Mouse (Mus musculus) embryonic fibroblast, embryonic 13.5 days (primary cell): ENCODE results near the gene Afg1l.

Source experiments
- CTCF ChIP-seq: IDR thresholded peaks from 2 replicates; pipeline ENCODE4 v1.5.1; 2011; ENCODE audit warnings: mild to moderate bottlenecking, control low read depth, low read length, moderate library complexity, borderline replicate concordance; ENCODE audit not compliant: insufficient read depth
- POLR2A ChIP-seq: IDR thresholded peaks from 2 replicates; pipeline ENCODE4 v1.6.1; 2011; ENCODE audit warnings: low read depth, mild to moderate bottlenecking, control low read depth, low read length, moderate library complexity

DNA sequence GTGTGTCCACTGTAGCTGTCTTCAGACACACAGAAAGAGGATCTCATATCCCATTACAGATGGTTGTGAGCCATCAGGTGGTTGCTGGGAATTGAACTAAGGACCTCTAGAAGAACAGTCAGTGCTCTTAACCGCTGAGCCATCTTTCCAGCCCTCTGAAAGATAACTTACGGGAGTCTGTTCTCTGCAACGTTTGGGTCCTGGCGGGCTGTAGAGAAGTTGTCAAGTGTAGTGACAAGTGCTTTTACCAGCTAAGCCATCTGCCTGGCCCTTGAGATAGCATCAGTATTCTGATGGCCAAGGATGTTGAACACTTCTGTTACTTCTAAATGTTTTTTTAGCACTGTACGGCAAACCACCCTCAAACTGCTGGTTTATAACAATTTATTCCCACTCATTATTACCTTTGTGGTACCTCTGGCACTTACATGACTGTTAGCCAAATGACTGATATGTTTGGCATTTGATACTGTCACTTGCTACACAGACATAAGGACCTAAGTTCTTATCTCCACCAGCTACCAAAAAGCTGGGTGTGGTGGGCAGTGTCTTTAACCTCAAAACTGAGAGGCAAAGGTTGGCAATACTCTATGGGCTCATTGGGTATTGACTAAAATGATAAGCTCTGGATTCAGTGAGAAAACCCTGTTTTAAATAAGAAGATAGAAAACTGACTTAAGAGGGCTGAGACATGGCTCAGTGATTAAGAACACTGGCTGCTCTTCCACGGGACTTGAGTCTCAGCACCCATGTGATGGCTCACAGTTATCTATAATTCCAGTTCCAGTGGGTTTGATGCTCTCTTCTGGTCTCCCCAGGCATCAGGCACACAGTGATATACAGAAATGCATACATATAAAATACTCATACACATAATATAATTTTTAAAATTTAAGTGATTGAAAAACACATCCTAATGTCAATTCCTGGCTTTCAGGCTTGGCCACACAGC, 33.1 kb upstream of the Afg1l start:
- TF ChIP-seq CTCF (no peak), POLR2A (no peak)
